Comparison of ENCODE assay signal across 8 mouse cellular contexts in the genomic region with DNA sequence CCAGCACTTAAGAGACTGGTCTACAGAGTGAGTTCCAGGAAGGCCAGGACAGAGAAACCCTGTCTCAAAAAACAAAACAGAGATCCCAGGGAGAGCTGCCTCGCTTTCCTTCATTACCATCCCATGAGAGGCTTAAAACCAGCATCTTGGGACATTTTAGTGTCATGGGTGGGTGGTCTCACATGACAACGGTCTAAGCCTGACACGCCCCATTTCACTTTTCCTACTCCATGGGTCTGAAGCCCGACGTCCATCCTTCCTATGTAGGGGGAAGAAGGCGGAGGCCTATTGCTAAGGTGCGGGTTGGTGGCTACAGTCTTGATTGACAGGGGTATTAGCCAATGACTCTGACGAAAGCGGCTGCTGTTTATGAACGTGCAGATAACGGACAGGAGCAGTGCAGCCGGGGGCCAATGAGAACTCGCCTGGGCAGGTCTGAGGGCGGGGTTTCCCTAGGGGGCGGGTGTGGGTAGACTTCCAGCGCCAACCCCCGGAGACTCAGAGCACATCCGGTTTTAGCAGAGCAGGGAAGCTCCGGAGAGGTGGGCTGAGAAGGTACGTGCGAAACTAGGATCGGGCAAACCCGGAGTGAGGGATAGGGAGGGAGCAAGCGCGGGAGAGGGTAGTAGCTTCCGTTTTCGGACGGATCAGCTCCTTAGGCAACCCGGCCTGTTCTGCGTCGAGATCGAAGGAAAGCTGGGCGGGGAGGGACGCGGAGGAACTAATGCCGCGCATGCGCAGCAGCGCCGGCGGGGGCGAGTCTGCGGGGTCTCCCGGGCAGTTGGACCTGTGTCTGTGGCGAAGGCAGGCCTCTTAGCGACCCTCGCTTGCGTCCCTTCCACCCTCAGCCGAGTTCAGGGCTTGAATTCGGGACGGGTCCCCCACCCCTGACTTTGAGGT. TPM values are rescaled to one million over a fixed set of nuclear protein-coding genes. Genes with fewer than 3 reads are reported as not detected.
DNase-seq lines count a peak whose midpoint lies in the region; ATAC-seq and TF ChIP-seq lines count a peak whose summit lies in the region.

Gene Tmbim6 (plus strand): TSS at position 397 of the 900 bp plus-strand sequence.

- no peaks in the 10 kb centered on the region for H3K36me3 ChIP-seq in embryonic facial prominence, embryonic 15.5 days
- H3K36me3 ChIP-seq in limb, embryonic 14.5 days (ENCODE audit: control insufficient read depth, insufficient read depth, low read length), result no peaks in the 10 kb centered on the region
- no peaks in the 10 kb centered on the region for H3K36me3 ChIP-seq in midbrain, postnatal 0 days (ENCODE audit: insufficient read depth, low read length)

- peak within 1 kb of the TSS; percentile 75 for H3K4me3 ChIP-seq in bone marrow, adult 2 months (replicated peaks; ENCODE audit: control insufficient read depth, low read depth, low read length)
- H3K4me3 ChIP-seq in embryonic facial prominence, embryonic 15.5 days (replicated peaks), result peak within 1 kb of the TSS; percentile 90
- H3K4me3 ChIP-seq in limb, embryonic 14.5 days (replicated peaks; ENCODE audit: low read length), result peak within 1 kb of the TSS; percentile 85
- peak within 1 kb of the TSS; percentile 86 for H3K4me3 ChIP-seq in midbrain, postnatal 0 days (ENCODE audit: low read depth, low read length)

- H3K27me3 ChIP-seq in embryonic facial prominence, embryonic 15.5 days, result no peaks in the 10 kb centered on the region
- no peaks in the 10 kb centered on the region for H3K27me3 ChIP-seq in limb, embryonic 14.5 days (ENCODE audit: control insufficient read depth, insufficient read depth, low read length)
- H3K27me3 ChIP-seq in midbrain, postnatal 0 days (ENCODE audit: insufficient read depth, low read length), result no peaks in the 10 kb centered on the region

- H3K9me3 ChIP-seq in embryonic facial prominence, embryonic 15.5 days (replicated peaks), result no peaks in the 10 kb centered on the region
- H3K9me3 ChIP-seq in limb, embryonic 14.5 days (ENCODE audit: control insufficient read depth, low read length), result no peaks in the 10 kb centered on the region
- H3K9me3 ChIP-seq in midbrain, postnatal 0 days (ENCODE audit: low read length), result no peaks in the 10 kb centered on the region

- WGBS in bone marrow, adult 2 months, result under 1% methylated on average over 51 of the region's 51 CpGs
- WGBS in embryonic facial prominence, embryonic 15.5 days, result under 1% methylated on average over 47 of the region's 51 CpGs
- WGBS in limb, embryonic 14.5 days, result under 1% methylated on average over 51 of the region's 51 CpGs
- under 1% methylated on average over 51 of the region's 51 CpGs for WGBS in midbrain, postnatal 0 days

- no peak for TF ChIP-seq CTCF in bone marrow, adult 2 months (IDR thresholded peaks at IDR 0.05; ENCODE audit: control insufficient read depth, insufficient read depth, low read length)
- peak; percentile 39 for TF ChIP-seq CTCF in midbrain, postnatal 0 days (IDR thresholded peaks at IDR 0.05)

- peak within 1 kb of the TSS; percentile 95 for H3K27ac ChIP-seq in bone marrow, adult 2 months (ENCODE audit: control insufficient read depth, insufficient read depth, low read depth, low read length, poor library complexity)
- H3K27ac ChIP-seq in embryonic facial prominence, embryonic 15.5 days (replicated peaks), result peak within 1 kb of the TSS; percentile 97
- peak within 1 kb of the TSS; percentile 88 for H3K27ac ChIP-seq in limb, embryonic 14.5 days (replicated peaks; ENCODE audit: low read depth, low read length)
- peak within 1 kb of the TSS; percentile 93 for H3K27ac ChIP-seq in midbrain, postnatal 0 days (ENCODE audit: low read depth, low read length)

- H3K4me1 ChIP-seq in bone marrow, adult 2 months (ENCODE audit: control insufficient read depth, insufficient read depth, low read length), result peaks cover 5% of the 10 kb centered on the region; the same call in 1 of the 2 replicates
- peaks cover 38% of the 10 kb centered on the region for H3K4me1 ChIP-seq in embryonic facial prominence, embryonic 15.5 days
- peaks cover 24% of the 10 kb centered on the region for H3K4me1 ChIP-seq in limb, embryonic 14.5 days (ENCODE audit: control insufficient read depth, insufficient read depth, low read length)
- peaks cover 16% of the 10 kb centered on the region for H3K4me1 ChIP-seq in midbrain, postnatal 0 days (ENCODE audit: insufficient read depth, low read length)

- H3K4me2 ChIP-seq in embryonic facial prominence, embryonic 15.5 days (replicated peaks), result peak within 1 kb of the TSS; percentile 79
- peak within 1 kb of the TSS; percentile 88 for H3K4me2 ChIP-seq in limb, embryonic 14.5 days (replicated peaks; ENCODE audit: low read depth, low read length, severe bottlenecking)
- peak within 1 kb of the TSS; percentile 79 for H3K4me2 ChIP-seq in midbrain, postnatal 0 days (ENCODE audit: low read depth, low read length, poor library complexity, severe bottlenecking)

- ATAC-seq in embryonic facial prominence, embryonic 15.5 days (ENCODE audit: insufficient number of reproducible peaks, low FRiP score, low TSS enrichment, low read depth), result peak; percentile 99
- ATAC-seq in limb, embryonic 14.5 days (ENCODE audit: low FRiP score, low read depth), result peak; percentile 99
- ATAC-seq in midbrain, postnatal 0 days (ENCODE audit: low FRiP score), result peak; percentile 99

- peak within 1 kb of the TSS; percentile 85 for H3K9ac ChIP-seq in embryonic facial prominence, embryonic 15.5 days
- peak within 1 kb of the TSS; percentile 85 for H3K9ac ChIP-seq in limb, embryonic 14.5 days (ENCODE audit: low read depth, low read length, severe bottlenecking)
- H3K9ac ChIP-seq in midbrain, postnatal 0 days (replicated peaks; ENCODE audit: low read length, poor library complexity, severe bottlenecking), result peak within 1 kb of the TSS; percentile 79

- DNase-seq in 416B (ENCODE audit: low read depth), result peak; percentile 100
- peak; percentile 100 for DNase-seq in heart, adult 8-10 months (ENCODE audit: low spot score)
- DNase-seq in kidney, adult 9 months, result peak; percentile 100
- DNase-seq in limb, embryonic 14.5 days (ENCODE audit: low spot score), result peak; percentile 100
- peak; percentile 100 for DNase-seq in midbrain, postnatal 0 days (ENCODE audit: low spot score)
- peak; percentile 97 for DNase-seq in spleen, postnatal 14 days (ENCODE audit: low spot score in 2 of 2)

- peak; percentile 82 for TF ChIP-seq POLR2A in bone marrow, adult 2 months (IDR thresholded peaks at IDR 0.05; ENCODE audit: borderline replicate concordance, control insufficient read depth, low read depth, low read length)
- peak; percentile 79; the same call in 1 of the 2 replicates for TF ChIP-seq POLR2A in limb, embryonic 14.5 days (IDR thresholded peaks at IDR 0.05; ENCODE audit: borderline replicate concordance, extremely low read depth, insufficient read depth, insufficient read length)

RNA-seq across cellular contexts. Expression of gene Tmbim6, which starts in this region (rescaled TPM):
- polyA plus RNA-seq in bone marrow, adult 2 months (2011; ENCODE audit: insufficient read depth, insufficient read length, low replicate concordance, missing spikeins), result 93.5 and 146 TPM in 2 replicates
- polyA plus RNA-seq in embryonic facial prominence, embryonic 15.5 days (2015; fragmentation: Nextera tagmentation; extraction: Ambion mirVana), result 338 and 362 TPM in 2 replicates
- total RNA-seq in heart, adult 8-10 months (2022), result 100 to 1,000 TPM; 230 to 269 (median 248) TPM
- 216 and 283 TPM in 2 replicates for polyA plus RNA-seq in limb, embryonic 14.5 days (2012; rRNA removed)
- polyA plus RNA-seq in limb, embryonic 14.5 days (2014; fragmentation: Nextera tagmentation; extraction: Ambion mirVana), result 296 and 305 TPM in 2 replicates
- 270 and 327 TPM in 2 replicates for total RNA-seq in midbrain, postnatal 0 days (2014; rRNA removed)
- polyA plus RNA-seq in midbrain, postnatal 0 days (2015; fragmentation: Nextera tagmentation; extraction: Ambion mirVana), result 327 and 348 TPM in 2 replicates

Comparison
In these comparisons a context has a peak if more than half of its experiments do, and no peak if none do; other contexts are left out.
1. Peak in every context shown above with its lines: DNase-seq, ATAC-seq, H3K4me3 ChIP-seq and H3K27ac ChIP-seq.